Mouse (Mus musculus): ENCODE data around the gene Tead1. TPM values are rescaled to one million over a fixed set of nuclear protein-coding genes. Genes with fewer than 3 reads are reported as not detected.

The Tead1 gene
- polyA plus RNA-seq, 1 experiment from 2014 or later = 6.0 TPM

DNA sequence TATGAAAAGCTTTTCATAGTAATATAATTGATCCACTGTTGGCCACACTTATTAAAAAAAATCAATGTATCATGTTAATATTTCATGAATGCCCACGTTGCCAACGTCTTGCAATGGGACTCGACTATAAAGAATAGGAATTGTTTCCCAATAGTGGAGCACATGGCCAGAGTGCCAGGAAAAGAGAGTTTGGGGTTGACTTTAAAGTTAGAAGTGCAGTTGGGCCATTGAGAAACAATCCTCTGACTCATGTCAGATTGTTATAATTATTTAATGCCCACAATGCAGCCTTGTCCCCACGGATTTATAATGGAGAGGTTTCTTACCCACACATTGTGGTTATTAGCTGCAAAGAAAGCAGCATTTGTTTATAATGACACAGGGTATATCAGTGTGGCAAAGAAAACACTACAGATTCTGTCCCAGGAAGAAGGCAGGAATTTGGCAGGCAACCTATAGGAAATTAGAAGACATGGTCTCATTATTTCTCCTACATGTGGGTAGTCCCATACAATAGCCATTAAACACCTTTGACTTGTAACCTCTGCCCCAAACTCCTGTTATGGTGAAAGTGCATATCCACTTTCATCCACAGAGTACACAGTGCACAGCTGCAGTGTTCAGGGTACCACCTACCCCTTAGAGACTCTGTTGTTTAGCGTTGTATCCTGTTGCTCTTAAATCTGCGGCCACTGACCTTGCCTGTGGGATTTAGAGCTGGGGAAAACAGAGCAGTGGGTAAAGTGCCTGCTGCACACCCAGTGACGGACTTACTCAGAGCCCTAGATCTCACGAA lies 118.6 kb downstream of the Tead1 start:
- H3K4me2 ChIP-seq (ENCODE audit: low read length) = no peak overlapping the region
- H3K9ac ChIP-seq (ENCODE audit: low read length) = no peak overlapping the region
- no peaks in the 10 kb centered on the region for H3K9me3 ChIP-seq (replicated peaks; ENCODE audit: control insufficient read depth, low read length)
- H3K27ac ChIP-seq (ENCODE audit: low read depth, low read length) = no peak overlapping the region
- ATAC-seq (no peak), DNase-seq (ENCODE audit: low spot score) (no peak)
- no peaks in the 10 kb centered on the region for H3K36me3 ChIP-seq (ENCODE audit: control insufficient read depth, insufficient read depth, low read length)
- H3K4me3 ChIP-seq (ENCODE audit: low read depth, low read length) = no peak overlapping the region
- WGBS = 83% methylated on average over 8 of the region's 8 CpGs
- H3K27me3 ChIP-seq (replicated peaks; ENCODE audit: control insufficient read depth, insufficient read depth, low read length) = no peaks in the 10 kb centered on the region
- H3K4me1 ChIP-seq (ENCODE audit: control insufficient read depth, insufficient read depth, low read length) = peaks cover 22% of the 10 kb centered on the region

GRCm38 (mm10) chr7:112801706-112802105 lies 122.6 kb downstream of the Tead1 start:
- Histone ChIP-seq H3K27me3 (replicated peaks; ENCODE audit: control insufficient read depth, insufficient read depth, low read length) (no peaks in the 10 kb centered on the region), H3K4me1 (ENCODE audit: control insufficient read depth, insufficient read depth, low read length) (peaks cover 13% of the 10 kb centered on the region), H3K4me2 (ENCODE audit: low read length) (no peak overlapping the region), H3K36me3 (ENCODE audit: control insufficient read depth, insufficient read depth, low read length) (no peaks in the 10 kb centered on the region), H3K4me3 (ENCODE audit: low read depth, low read length) (no peak overlapping the region), H3K9me3 (replicated peaks; ENCODE audit: control insufficient read depth, low read length) (no peaks in the 10 kb centered on the region), H3K27ac (ENCODE audit: low read depth, low read length) (no peak overlapping the region), H3K9ac (ENCODE audit: low read length) (no peak overlapping the region)
- DNase-seq (ENCODE audit: low spot score) (peak; percentile 35), ATAC-seq (no peak)
- WGBS = 28% methylated on average over 8 of the region's 8 CpGs

DNA sequence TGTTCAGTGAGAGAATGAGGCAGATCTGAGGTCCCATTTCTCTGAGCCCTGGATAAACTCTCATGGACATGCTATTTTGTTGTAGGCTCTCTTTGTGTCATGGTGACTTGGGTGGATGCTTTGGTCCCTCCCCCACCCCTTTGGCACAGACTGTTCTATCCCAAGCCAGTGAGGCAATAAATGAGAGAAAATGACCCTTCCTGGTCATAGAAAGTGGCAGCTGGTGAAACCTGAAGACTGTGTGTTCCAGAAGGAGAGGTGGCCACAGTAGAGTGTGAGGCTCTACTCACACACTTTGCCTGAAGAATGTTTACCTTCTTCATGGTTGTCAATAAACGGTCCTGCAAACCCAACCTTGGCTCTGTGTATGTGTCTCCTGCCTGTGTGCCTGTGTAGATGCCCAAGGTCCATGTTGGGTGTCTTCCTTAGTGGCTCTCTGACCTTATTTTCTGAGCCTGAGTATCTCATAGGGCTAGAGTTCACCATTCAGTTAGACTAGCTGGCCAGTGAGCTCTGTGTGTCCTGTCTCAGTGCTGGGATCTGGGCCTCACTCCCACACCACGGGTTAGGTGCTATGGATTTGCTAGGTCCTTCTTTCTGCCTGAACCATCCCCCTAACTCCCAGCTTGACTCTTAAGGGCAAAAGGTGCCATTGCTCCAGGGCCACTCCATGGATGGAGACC lies 127.7 kb downstream of the Tead1 start:
- Histone ChIP-seq H3K4me3 (ENCODE audit: low read depth, low read length) (no peak overlapping the region), H3K9me3 (replicated peaks; ENCODE audit: control insufficient read depth, low read length) (no peaks in the 10 kb centered on the region), H3K27ac (ENCODE audit: low read depth, low read length) (peak overlapping the region; percentile 61), H3K4me1 (ENCODE audit: control insufficient read depth, insufficient read depth, low read length) (peaks cover 27% of the 10 kb centered on the region), H3K4me2 (ENCODE audit: low read length) (peak overlapping the region; percentile 29), H3K36me3 (ENCODE audit: control insufficient read depth, insufficient read depth, low read length) (no peaks in the 10 kb centered on the region), H3K27me3 (replicated peaks; ENCODE audit: control insufficient read depth, insufficient read depth, low read length) (no peaks in the 10 kb centered on the region), H3K9ac (ENCODE audit: low read length) (no peak overlapping the region)
- ATAC-seq (no peak; the same call in 1 of the 2 replicates), DNase-seq (ENCODE audit: low spot score) (no peak)
- 38% methylated on average over 2 of the region's 2 CpGs for WGBS

DNA sequence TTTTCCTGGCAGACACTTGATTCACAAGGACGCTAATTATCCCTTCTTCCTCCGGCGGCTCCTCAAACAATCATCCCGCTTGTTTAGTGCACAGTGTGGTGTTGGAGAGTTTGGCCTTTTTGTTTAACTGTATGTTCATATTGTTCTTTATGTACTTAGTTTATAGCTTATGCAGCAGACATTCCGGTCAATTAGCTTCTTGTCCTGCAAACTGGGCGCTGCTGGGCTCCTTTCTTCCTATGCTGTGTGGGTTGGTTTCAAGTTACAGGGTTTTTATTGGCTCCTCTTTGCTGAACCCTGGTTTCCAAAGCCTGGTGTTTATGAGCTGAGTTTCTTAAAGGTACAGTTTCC lies 128.3 kb downstream of the Tead1 start:
- Histone ChIP-seq H3K36me3 (ENCODE audit: control insufficient read depth, insufficient read depth, low read length) (no peaks in the 10 kb centered on the region), H3K9me3 (replicated peaks; ENCODE audit: control insufficient read depth, low read length) (no peaks in the 10 kb centered on the region), H3K27me3 (replicated peaks; ENCODE audit: control insufficient read depth, insufficient read depth, low read length) (no peaks in the 10 kb centered on the region), H3K4me2 (ENCODE audit: low read length) (peak overlapping the region; percentile 29), H3K27ac (ENCODE audit: low read depth, low read length) (peak overlapping the region; percentile 61), H3K9ac (ENCODE audit: low read length) (no peak overlapping the region), H3K4me3 (ENCODE audit: low read depth, low read length) (no peak overlapping the region), H3K4me1 (ENCODE audit: control insufficient read depth, insufficient read depth, low read length) (peaks cover 27% of the 10 kb centered on the region)
- DNase-seq (ENCODE audit: low spot score) = peak; percentile 80
- ATAC-seq = peak; percentile 79
- WGBS = 1% methylated on average over 6 of the region's 6 CpGs

- H3K9me3 ChIP-seq (replicated peaks; ENCODE audit: control insufficient read depth, low read length) = no peaks in the 10 kb centered on the region
- no peaks in the 10 kb centered on the region for H3K27me3 ChIP-seq (replicated peaks; ENCODE audit: control insufficient read depth, insufficient read depth, low read length)
- no peak overlapping the region for H3K9ac ChIP-seq (ENCODE audit: low read length)
- 19% methylated on average over 7 of the region's 7 CpGs for WGBS
- ATAC-seq (no peak), DNase-seq (ENCODE audit: low spot score) (no peak)
- peaks cover 27% of the 10 kb centered on the region for H3K4me1 ChIP-seq (ENCODE audit: control insufficient read depth, insufficient read depth, low read length)
- no peak overlapping the region for H3K4me2 ChIP-seq (ENCODE audit: low read length)
- no peaks in the 10 kb centered on the region for H3K36me3 ChIP-seq (ENCODE audit: control insufficient read depth, insufficient read depth, low read length)
- H3K27ac ChIP-seq (ENCODE audit: low read depth, low read length) = no peak overlapping the region
- H3K4me3 ChIP-seq (ENCODE audit: low read depth, low read length) = no peak overlapping the region
Measured at GRCm38 (mm10) chr7:112810752-112811151, 131.6 kb downstream of the Tead1 start.

DNA sequence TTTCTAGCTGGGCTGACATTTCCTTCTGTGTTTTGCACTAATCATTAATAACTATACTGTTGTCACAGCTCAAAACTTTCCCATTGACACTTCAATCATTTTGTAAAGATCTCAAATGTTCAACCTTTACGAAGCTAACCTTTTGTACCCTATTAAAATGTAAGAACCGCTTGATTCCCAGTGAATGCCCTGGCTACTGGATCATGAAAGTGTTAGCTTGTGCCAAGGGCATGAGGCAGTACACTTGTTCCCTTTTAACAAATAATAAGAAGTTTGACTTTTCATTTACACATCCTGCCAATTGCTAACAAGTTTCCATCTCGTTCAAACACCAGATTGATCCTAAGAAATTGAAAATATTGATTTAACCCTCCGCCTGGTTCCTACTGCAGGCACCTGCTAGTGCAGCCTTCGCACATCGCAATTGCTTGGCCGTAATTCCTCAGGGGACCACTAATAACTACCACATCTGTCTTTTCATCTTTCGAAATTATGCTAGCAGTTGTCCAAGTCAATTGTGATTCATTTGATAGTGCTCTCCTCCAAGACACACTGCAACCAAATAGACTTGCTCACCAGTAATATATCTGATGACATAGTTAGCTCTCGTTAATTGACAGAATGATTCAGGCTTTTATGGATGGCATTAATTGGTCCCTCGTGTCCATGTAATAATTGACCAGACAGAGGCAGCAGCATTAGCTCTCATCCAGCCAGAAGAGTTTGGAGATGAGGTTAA lies 133.1 kb downstream of the Tead1 start:
- Histone ChIP-seq H3K36me3 (ENCODE audit: control insufficient read depth, insufficient read depth, low read length) (no peaks in the 10 kb centered on the region), H3K4me2 (ENCODE audit: low read length) (no peak overlapping the region), H3K9ac (ENCODE audit: low read length) (no peak overlapping the region), H3K27ac (ENCODE audit: low read depth, low read length) (no peak overlapping the region), H3K9me3 (replicated peaks; ENCODE audit: control insufficient read depth, low read length) (no peaks in the 10 kb centered on the region), H3K4me3 (ENCODE audit: low read depth, low read length) (no peak overlapping the region), H3K4me1 (ENCODE audit: control insufficient read depth, insufficient read depth, low read length) (peaks cover 20% of the 10 kb centered on the region), H3K27me3 (replicated peaks; ENCODE audit: control insufficient read depth, insufficient read depth, low read length) (no peaks in the 10 kb centered on the region)
- no peak for DNase-seq (ENCODE audit: low spot score)
- WGBS = 58% methylated on average over 10 of the region's 10 CpGs
- no peak for ATAC-seq

DNA sequence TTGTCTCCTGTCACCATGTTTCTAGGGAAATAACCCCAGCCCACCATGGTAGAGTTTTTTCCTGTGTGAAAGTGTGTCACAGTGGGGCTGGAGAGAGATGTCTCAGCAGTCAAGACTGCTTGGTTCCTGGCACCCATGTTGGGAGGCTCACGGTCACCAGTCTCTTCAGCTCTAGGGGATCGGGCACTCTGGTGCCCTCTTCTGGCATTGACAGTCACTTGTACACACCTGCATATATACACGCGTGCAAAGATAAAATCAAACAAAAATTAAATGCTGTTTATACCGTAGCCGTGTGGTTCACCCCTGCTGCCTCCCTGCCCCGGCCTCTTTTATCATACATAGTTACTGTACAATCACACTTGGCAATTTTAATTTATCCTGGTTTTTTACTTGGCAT lies 134.0 kb downstream of the Tead1 start:
- H3K4me2 ChIP-seq (ENCODE audit: low read length) = no peak overlapping the region
- no peak overlapping the region for H3K4me3 ChIP-seq (ENCODE audit: low read depth, low read length)
- peaks cover 11% of the 10 kb centered on the region for H3K4me1 ChIP-seq (ENCODE audit: control insufficient read depth, insufficient read depth, low read length)
- no peak overlapping the region for H3K27ac ChIP-seq (ENCODE audit: low read depth, low read length)
- no peak for DNase-seq (ENCODE audit: low spot score)
- H3K27me3 ChIP-seq (replicated peaks; ENCODE audit: control insufficient read depth, insufficient read depth, low read length) = no peaks in the 10 kb centered on the region
- 95% methylated on average over 7 of the region's 7 CpGs for WGBS
- H3K36me3 ChIP-seq (ENCODE audit: control insufficient read depth, insufficient read depth, low read length) = no peaks in the 10 kb centered on the region
- H3K9ac ChIP-seq (ENCODE audit: low read length) = no peak overlapping the region
- no peaks in the 10 kb centered on the region for H3K9me3 ChIP-seq (replicated peaks; ENCODE audit: control insufficient read depth, low read length)
- no peak for ATAC-seq

DNA sequence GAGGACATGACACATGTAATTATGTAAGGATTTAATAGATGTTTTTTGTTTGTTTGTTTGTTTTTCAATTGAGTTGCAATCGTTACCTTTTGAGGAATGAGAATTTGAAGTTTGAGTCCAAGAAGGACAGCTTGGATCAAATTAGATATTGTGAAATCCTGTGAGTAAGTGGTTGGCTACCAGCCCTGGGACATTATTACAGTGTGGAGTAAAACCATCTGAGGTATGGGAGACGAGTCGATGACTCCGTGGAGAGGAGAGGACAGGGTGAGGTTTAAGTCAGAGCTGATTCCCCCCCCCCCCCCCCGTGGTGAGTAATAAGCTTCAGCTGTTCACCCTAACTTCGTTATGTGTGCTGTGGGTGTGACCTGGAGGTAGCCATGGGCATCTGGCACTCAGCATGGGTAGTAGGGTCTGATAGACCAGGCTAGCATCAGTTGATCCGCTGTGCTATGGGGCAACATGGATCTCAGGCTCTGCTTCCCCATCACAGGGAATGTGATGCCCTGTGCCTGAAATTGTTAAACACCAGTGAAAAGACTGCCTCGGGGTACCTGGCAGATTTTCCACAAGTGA lies 134.7 kb downstream of the Tead1 start:
- Histone ChIP-seq H3K4me3 (ENCODE audit: low read depth, low read length) (no peak overlapping the region), H3K27me3 (replicated peaks; ENCODE audit: control insufficient read depth, insufficient read depth, low read length) (no peaks in the 10 kb centered on the region), H3K4me1 (ENCODE audit: control insufficient read depth, insufficient read depth, low read length) (peaks cover 11% of the 10 kb centered on the region), H3K9me3 (replicated peaks; ENCODE audit: control insufficient read depth, low read length) (no peaks in the 10 kb centered on the region), H3K4me2 (ENCODE audit: low read length) (no peak overlapping the region), H3K27ac (ENCODE audit: low read depth, low read length) (no peak overlapping the region), H3K9ac (ENCODE audit: low read length) (no peak overlapping the region), H3K36me3 (ENCODE audit: control insufficient read depth, insufficient read depth, low read length) (no peaks in the 10 kb centered on the region)
- no peak for DNase-seq (ENCODE audit: low spot score)
- 82% methylated on average over 8 of the region's 8 CpGs for WGBS
- ATAC-seq = no peak

Data from forebrain, embryonic 14.5 days (tissue).